Mouse (Mus musculus) ES-E14 (cell line): ENCODE results near the gene Pinlyp. TPM values are rescaled to one million over a fixed set of nuclear protein-coding genes. Genes with fewer than 3 reads are reported as not detected.

Source experiments
- DNase-seq: peaks from one replicate; pipeline ENCODE4 v3.0.0-alpha.2; 2013; ENCODE audit warnings: low read depth, low spot score
- H3K27ac ChIP-seq: 2 replicates; pipeline ENCODE4 v1.5.1; 2012; ENCODE audit warnings: low read depth, mild to moderate bottlenecking, low read length, moderate library complexity, mixed read lengths; ENCODE audit not compliant: poor library complexity, insufficient read depth, severe bottlenecking
- H3K36me3 ChIP-seq: 2 replicates; pipeline ENCODE4 v1.6.1; 2012; ENCODE audit warnings: mild to moderate bottlenecking, low read length, moderate library complexity, mixed read lengths; ENCODE audit not compliant: control insufficient read depth, poor library complexity, insufficient read depth, severe bottlenecking
- H3K4me1 ChIP-seq, 2 experiments: fragments of 150-350 bp in 1 of 2; sonication (generic) in 1 of 2; 2 replicates each; pipeline ENCODE4 v1.6.1; 2012; ENCODE audit warnings: low read length in 2 of 2, mild to moderate bottlenecking in 1 of 2, mixed read lengths in 1 of 2; ENCODE audit not compliant: control insufficient read depth in 2 of 2, insufficient read depth in 2 of 2, poor library complexity in 1 of 2
- H3K4me3 ChIP-seq, 2 experiments: fragments of 150-350 bp in 1 of 2; sonication (generic) in 1 of 2; 2 replicates each; pipeline ENCODE4 v1.5.1; 2012; ENCODE audit warnings: low read length in 2 of 2, low read depth in 1 of 2, mild to moderate bottlenecking in 1 of 2, mixed read lengths in 1 of 2; ENCODE audit not compliant: insufficient read depth in 1 of 2, poor library complexity in 1 of 2, severe bottlenecking in 1 of 2
- H3K9ac ChIP-seq: 2 replicates; pipeline ENCODE4 v1.6.1; 2012; ENCODE audit warnings: low read depth, mild to moderate bottlenecking, low read length, mixed read lengths; ENCODE audit not compliant: poor library complexity, insufficient read depth, severe bottlenecking
- H3K9me3 ChIP-seq: fragments of 150-350 bp; sonication (generic); 2 replicates; pipeline ENCODE4 v1.6.1; 2012; ENCODE audit warnings: low read depth, mild to moderate bottlenecking, low read length; ENCODE audit not compliant: control insufficient read depth, insufficient read depth
- CHD2 ChIP-seq: IDR thresholded peaks from 2 replicates; pipeline ENCODE4 v1.6.1; 2014; ENCODE audit warnings: mild to moderate bottlenecking, low read depth, low read length, inconsistent platforms
- HCFC1 ChIP-seq: IDR thresholded peaks from 2 replicates; pipeline ENCODE4 v1.6.1; 2012; ENCODE audit warnings: low read length, inconsistent platforms, borderline replicate concordance; ENCODE audit not compliant: insufficient read depth
- MAFK ChIP-seq: IDR thresholded peaks from 2 replicates; pipeline ENCODE4 v1.6.1; 2014; ENCODE audit warnings: mild to moderate bottlenecking, low read depth, low read length, inconsistent platforms; ENCODE audit not compliant: insufficient read depth
- ZC3H11A ChIP-seq: IDR thresholded peaks from 2 replicates; pipeline ENCODE4 v1.6.1; 2012; ENCODE audit warnings: low read depth, mild to moderate bottlenecking, inconsistent platforms, low read length, borderline replicate concordance
- ZNF384 ChIP-seq: IDR thresholded peaks from 2 replicates; pipeline ENCODE4 v1.6.1; 2012; ENCODE audit warnings: low read depth, low read length, inconsistent platforms
- in situ Hi-C, 2 experiments: fragments of 600-800 bp; cut with MboI; formaldehyde crosslinking; loops; one replicate each; pipeline ENCODE4 v1.15.1; 2025; ENCODE audit warnings: low sequenced_read_pairs in 2 of 2, inconsistent platforms in 1 of 2; ENCODE audit not compliant: unreplicated experiment in 2 of 2
- total RNA-seq: library from RNA; depleted of rRNA; stranded (reverse); fragments of 300-350 nt; gene quantifications from 2 replicates; pipeline ENCODE4 v1.2.3, GENCODE M21; 2012; rRNA removed

Pinlyp gene
- total RNA-seq, 1 experiment, result not detected

DNA sequence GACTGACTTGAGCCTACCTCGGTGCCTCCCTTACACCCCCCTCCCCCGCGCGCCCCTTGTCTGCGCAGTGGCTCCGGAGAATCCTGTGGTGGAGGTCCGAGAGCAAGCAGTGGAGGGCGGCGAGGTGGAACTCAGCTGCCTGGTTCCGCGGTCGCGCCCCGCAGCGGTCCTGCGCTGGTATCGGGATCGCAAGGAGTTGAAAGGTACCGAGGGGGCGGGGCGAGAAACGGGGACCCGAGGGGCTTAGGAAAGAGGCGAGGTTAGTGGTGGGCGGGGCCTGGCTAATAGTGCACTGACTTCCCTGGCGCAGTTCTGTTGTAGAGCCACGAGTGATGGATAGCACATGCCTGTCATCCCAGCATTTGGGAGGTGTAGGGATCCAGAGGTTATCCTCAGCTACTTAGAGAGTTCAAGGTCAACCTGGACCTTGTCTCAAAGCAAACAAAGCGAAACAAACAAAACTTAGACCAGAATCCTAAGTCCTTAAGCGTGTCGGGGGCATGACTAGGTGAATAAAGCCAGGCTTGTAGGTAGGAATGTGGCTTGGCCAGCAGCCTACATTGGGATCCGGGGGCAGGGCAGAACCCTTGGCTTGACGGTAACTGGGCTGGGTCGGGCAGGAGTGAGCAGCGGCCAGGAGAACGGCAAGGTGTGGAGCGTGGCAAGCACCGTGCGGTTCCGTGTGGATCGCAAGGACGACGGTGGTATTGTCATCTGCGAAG lies 45.9 kb downstream of the Pinlyp start:
- TF ChIP-seq ZC3H11A (no peak), HCFC1 (no peak), MAFK (no peak), CHD2 (no peak), ZNF384 (no peak)
- no peaks in the 10 kb centered on the region for H3K9me3 ChIP-seq
- peak overlapping the region; percentile 44; the same call in 1 of the 2 replicates for H3K9ac ChIP-seq
- H3K27ac ChIP-seq, result no peak overlapping the region
- H3K4me1 ChIP-seq, result peaks cover 3 to 28% of the 10 kb centered on the region in 2 experiments; a peak in 3 of 4 replicates
- in situ Hi-C loops, result loop anchor here in 1 of 2 experiments (25.0 kb wide), 1 partner anchor 88 kb away; no protein-coding TSS in a partner anchor
- H3K4me3 ChIP-seq, result peak overlapping the region; percentile 60 to 63
- DNase-seq, result peak; percentile 83
- no peaks in the 10 kb centered on the region for H3K36me3 ChIP-seq

Other genes with a start within 250 kb of the Pinlyp start
- 22.4 and 30.4 TPM in 2 replicates for gene Zfp61, start 244.9 kb downstream of the Pinlyp start, total RNA-seq
- 5.4 and 8.0 TPM in 2 replicates for gene Zfp94, start 229.5 kb downstream of the Pinlyp start, total RNA-seq
- 2.3 and 2.4 TPM in 2 replicates for gene Tescl, start 212.2 kb downstream of the Pinlyp start, total RNA-seq
- gene Lypd5, start 196.9 kb downstream of the Pinlyp start, total RNA-seq, result not detected in 2 replicates
- 3.2 and 5.3 TPM in 2 replicates for gene Kcnn4, start 175.9 kb downstream of the Pinlyp start, total RNA-seq
- gene Smg9, start 146.5 kb downstream of the Pinlyp start, total RNA-seq, result 25.7 and 35.7 TPM in 2 replicates
- gene Irgc1, start 93.8 kb downstream of the Pinlyp start, total RNA-seq, result 0.16 TPM in 1 of 2 replicates, not detected in the other
- gene Plaur, start 83.6 kb downstream of the Pinlyp start, total RNA-seq, result 99.5 and 118 TPM in 2 replicates
- gene Cadm4, start 64.1 kb downstream of the Pinlyp start, total RNA-seq, result 10.8 and 21.4 TPM in 2 replicates
- 94.1 and 114 TPM in 2 replicates for gene Zfp428, start 39.1 kb downstream of the Pinlyp start, total RNA-seq
- 1.2 and 1.6 TPM in 2 replicates for gene AC161166.1, start 33.7 kb downstream of the Pinlyp start, total RNA-seq
- 6.2 and 6.4 TPM in 2 replicates for gene Irgq, start 15.4 kb downstream of the Pinlyp start, total RNA-seq
- gene Xrcc1, start 171 bp upstream of the Pinlyp start, total RNA-seq, result 69.7 and 144 TPM in 2 replicates
- gene Ethe1, start 41.4 kb upstream of the Pinlyp start, total RNA-seq, result 14.3 and 14.7 TPM in 2 replicates
- 0.22 TPM in 1 of 2 replicates, not detected in the other for gene Zfp575, start 41.5 kb upstream of the Pinlyp start, total RNA-seq
- 1.5 and 1.8 TPM in 2 replicates for gene Phldb3, start 64.6 kb upstream of the Pinlyp start, total RNA-seq
- 0.13 and 0.32 TPM in 2 replicates for gene Lypd3, start 90.4 kb upstream of the Pinlyp start, total RNA-seq
- gene Tex101, start 130.6 kb upstream of the Pinlyp start, total RNA-seq, result 9.5 and 10.0 TPM in 2 replicates
- gene BC049730, start 163.1 kb upstream of the Pinlyp start, total RNA-seq, result not detected in 2 replicates
- gene Gm4763, start 180.8 kb upstream of the Pinlyp start, total RNA-seq, result not detected in 2 replicates
- 0.22 TPM in 1 of 2 replicates, not detected in the other for gene Cd177, start 214.2 kb upstream of the Pinlyp start, total RNA-seq
- 0.89 and 1.6 TPM in 2 replicates for gene Ceacam10, start 231.1 kb upstream of the Pinlyp start, total RNA-seq